Mouse (Mus musculus) brain, embryonic 14.5 days (tissue): ENCODE results near the gene Gm21974.

ENCODE experiments used
- CTCF ChIP-seq: fragments of 200-500 bp; IDR thresholded peaks from 2 replicates; pipeline ENCODE4 v1.5.1; 2012; ENCODE audit warnings: inconsistent platforms, mild to moderate bottlenecking, moderate library complexity, borderline replicate concordance; ENCODE audit not compliant: insufficient read depth, insufficient read length; ENCODE audit errors: extremely low read depth
- POLR2A ChIP-seq: fragments of 200-500 bp; IDR thresholded peaks from 2 replicates; pipeline ENCODE4 v1.6.1; 2012; ENCODE audit warnings: mild to moderate bottlenecking, inconsistent platforms, borderline replicate concordance; ENCODE audit not compliant: poor library complexity, insufficient read depth, insufficient read length, severe bottlenecking; ENCODE audit errors: extremely low read depth

DNA sequence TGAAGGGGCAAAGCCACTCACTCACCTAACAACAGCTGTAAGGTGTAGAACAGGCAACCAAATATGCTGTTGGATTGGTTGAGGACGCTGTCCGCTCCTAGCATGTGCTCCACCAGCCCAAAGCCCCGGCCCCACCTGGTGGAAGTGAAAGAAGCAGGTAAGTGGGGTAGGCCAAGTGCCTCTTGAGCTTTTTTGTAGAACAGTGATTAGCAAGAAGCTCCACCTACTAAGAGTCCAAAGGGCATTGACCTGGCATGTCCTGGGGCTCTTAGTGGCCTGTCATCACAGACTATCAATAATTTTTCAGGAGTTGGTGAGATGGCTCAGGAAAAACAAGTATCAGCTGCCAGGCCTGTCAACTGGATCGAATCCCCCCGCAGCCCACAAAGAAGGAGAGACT, 774 bp downstream of the Gm21974 start:
- no peak for TF ChIP-seq POLR2A
- no peak for TF ChIP-seq CTCF
